ENCODE assay signal across 8 mouse cellular contexts in the genomic region with DNA sequence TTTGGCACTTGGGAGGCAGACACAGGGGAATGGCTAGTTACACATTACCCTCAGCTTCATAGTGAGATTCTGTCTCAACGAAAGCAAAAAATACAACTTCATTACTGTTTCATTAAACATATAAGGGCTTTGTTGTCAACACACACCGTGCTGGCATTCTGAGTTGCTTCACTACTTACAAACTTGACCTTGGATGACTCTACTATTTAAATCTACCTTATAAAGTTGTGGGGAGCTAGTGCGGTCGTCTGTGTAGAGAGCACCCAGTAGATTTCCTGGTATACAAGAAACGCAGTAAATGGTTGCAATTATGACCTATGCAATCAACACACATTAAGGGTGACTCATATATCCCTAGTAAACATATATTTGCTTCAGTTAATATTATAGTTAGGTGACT. TPM values are rescaled to one million over a fixed set of nuclear protein-coding genes. Genes with fewer than 3 reads are reported as not detected.
DNase-seq lines count a peak whose midpoint lies in the region; ATAC-seq and TF ChIP-seq lines count a peak whose summit lies in the region.

No protein-coding gene starts in this region.

- no peak for TF ChIP-seq POLR2A in cortical plate, adult 2 months (IDR thresholded peaks at IDR 0.05; ENCODE audit: extremely low read depth, insufficient read depth, low read length)

- H3K36me3 ChIP-seq in hindbrain, embryonic 14.5 days (replicated peaks; ENCODE audit: control insufficient read depth, insufficient read depth): no peaks in the 10 kb centered on the region
- no peaks in the 10 kb centered on the region for H3K36me3 ChIP-seq in midbrain, embryonic 16.5 days (ENCODE audit: control insufficient read depth, insufficient read depth, low read length)

- no peaks in the 10 kb centered on the region for H3K27me3 ChIP-seq in hindbrain, embryonic 14.5 days (ENCODE audit: control insufficient read depth, insufficient read depth, low read length)
- H3K27me3 ChIP-seq in midbrain, embryonic 16.5 days (ENCODE audit: control insufficient read depth, insufficient read depth, low read depth, low read length): no peaks in the 10 kb centered on the region

- H3K4me3 ChIP-seq in cortical plate, adult 2 months (ENCODE audit: insufficient read depth, low read length): peak overlapping the region; percentile 24
- peak overlapping the region; percentile 98 for H3K4me3 ChIP-seq in hindbrain, embryonic 14.5 days (replicated peaks; ENCODE audit: low read length)
- H3K4me3 ChIP-seq in midbrain, embryonic 16.5 days (ENCODE audit: low read depth, low read length): peak overlapping the region; percentile 100

- peaks cover 3% of the 10 kb centered on the region; the same call in 1 of the 2 replicates for H3K4me1 ChIP-seq in cortical plate, adult 2 months (ENCODE audit: control insufficient read depth, insufficient read depth, low read length)
- H3K4me1 ChIP-seq in hindbrain, embryonic 14.5 days (replicated peaks; ENCODE audit: control insufficient read depth, insufficient read depth, low read length): peaks cover 23% of the 10 kb centered on the region
- H3K4me1 ChIP-seq in midbrain, embryonic 16.5 days (ENCODE audit: control insufficient read depth, insufficient read depth, low read length): peaks cover 17% of the 10 kb centered on the region

- H3K27ac ChIP-seq in cortical plate, adult 2 months (ENCODE audit: insufficient read depth, low read length): no peak overlapping the region
- H3K27ac ChIP-seq in hindbrain, embryonic 14.5 days: peak overlapping the region; percentile 89
- peak overlapping the region; percentile 90 for H3K27ac ChIP-seq in midbrain, embryonic 16.5 days (ENCODE audit: low read length)

- TF ChIP-seq CTCF in cortical plate, adult 2 months (IDR thresholded peaks at IDR 0.05; ENCODE audit: extremely low read depth, insufficient read depth, low read length): no peak

- peak; percentile 18 for DNase-seq in left cerebral cortex, adult 11 months (ENCODE audit: low spot score)
- DNase-seq in left cerebral cortex, adult 8-10 months (ENCODE audit: low spot score in 2 of 2): no peak
- DNase-seq in hindbrain, embryonic 14.5 days (ENCODE audit: low spot score): peak; percentile 39
- no peak for DNase-seq in ovary, postnatal 10 days (ENCODE audit: low spot score)
- no peak for DNase-seq in gastrocnemius, postnatal 4 days (ENCODE audit: low spot score in 2 of 2)

- no peaks in the 10 kb centered on the region for H3K9me3 ChIP-seq in hindbrain, embryonic 14.5 days (ENCODE audit: control insufficient read depth, low read length)
- no peaks in the 10 kb centered on the region for H3K9me3 ChIP-seq in midbrain, embryonic 16.5 days (replicated peaks; ENCODE audit: control insufficient read depth, low read length, poor library complexity, severe bottlenecking)

- peak overlapping the region; percentile 67 for H3K4me2 ChIP-seq in hindbrain, embryonic 14.5 days (replicated peaks)
- H3K4me2 ChIP-seq in midbrain, embryonic 16.5 days (ENCODE audit: low read length): peak overlapping the region; percentile 69

- peak; percentile 9; the same call in 1 of the 2 replicates for ATAC-seq in hindbrain, embryonic 14.5 days (ENCODE audit: low FRiP score)
- peak; percentile 31 for ATAC-seq in midbrain, embryonic 16.5 days
- no peak for ATAC-seq in monocyte, adult 5-6 weeks (replicated peaks; ENCODE audit: insufficient number of reproducible peaks, low FRiP score, low TSS enrichment, poor library complexity, severe bottlenecking)

- WGBS in hindbrain, embryonic 14.5 days: 38% methylated on average over 5 of the region's 5 CpGs
- 31% methylated on average over 5 of the region's 5 CpGs for WGBS in midbrain, embryonic 16.5 days

- peak overlapping the region; percentile 82 for H3K9ac ChIP-seq in hindbrain, embryonic 14.5 days
- H3K9ac ChIP-seq in midbrain, embryonic 16.5 days (ENCODE audit: low read depth, low read length): peak overlapping the region; percentile 88

RNA-seq across cellular contexts. Expression of a gene that starts 0.7 kb away (rescaled TPM):
- 10 to 100 TPM; 47.2 to 54.8 (median 50.0) TPM for total RNA-seq in left cerebral cortex, adult 8-10 months (2022)
- 28.4 and 31.9 TPM in 2 replicates for polyA plus RNA-seq in cortical plate, adult 2 months (2012; rRNA removed)
- 25.9 and 33.2 TPM in 2 replicates for polyA plus RNA-seq in hindbrain, embryonic 14.5 days (2014; fragmentation: Nextera tagmentation; extraction: Ambion mirVana)
- polyA plus RNA-seq in midbrain, embryonic 16.5 days (2015; fragmentation: Nextera tagmentation; extraction: Ambion mirVana): 19.1 and 19.8 TPM in 2 replicates
- total RNA-seq in monocyte, adult 5-6 weeks (2017): 103 to 122 TPM (median 110 TPM) in 3 replicates
- total RNA-seq in gastrocnemius, postnatal 4 days (2021): 10 to 100 TPM; 51.6 to 66.3 TPM

RNA-seq across cellular contexts. Expression of a gene that starts 59.1 kb away (rescaled TPM):
- total RNA-seq in left cerebral cortex, adult 8-10 months (2022): 10 to 100 TPM; 79.0 to 84.9 (median 81.5) TPM
- 45.6 and 46.1 TPM in 2 replicates for polyA plus RNA-seq in cortical plate, adult 2 months (2012; rRNA removed)
- polyA plus RNA-seq in hindbrain, embryonic 14.5 days (2014; fragmentation: Nextera tagmentation; extraction: Ambion mirVana): 15.4 and 17.4 TPM in 2 replicates
- polyA plus RNA-seq in midbrain, embryonic 16.5 days (2015; fragmentation: Nextera tagmentation; extraction: Ambion mirVana): 19.6 and 22.3 TPM in 2 replicates
- total RNA-seq in monocyte, adult 5-6 weeks (2017): 17.8 to 20.7 TPM (median 20.6 TPM) in 3 replicates
- 10 to 100 TPM; 45.3 to 48.2 TPM for total RNA-seq in gastrocnemius, postnatal 4 days (2021)

Comparison
In these comparisons a context has a peak if more than half of its experiments do, and no peak if none do; other contexts are left out.
1. DNase-seq: peak in left cerebral cortex, adult 11 months (single experiment) and hindbrain, embryonic 14.5 days (single experiment); none in left cerebral cortex, adult 8-10 months (0 of 2), ovary, postnatal 10 days (single experiment) and gastrocnemius, postnatal 4 days (0 of 2).
2. H3K4me3 ChIP-seq: peak in every context shown above with its lines; median percentile 100 in midbrain, embryonic 16.5 days; 98 in hindbrain, embryonic 14.5 days; 24 in cortical plate, adult 2 months.